Mouse (Mus musculus) forelimb bud, embryonic 11.5 days (tissue): ENCODE data around the gene Gm5591.
"Not testable (repeated sequence)": the region's sequence is repeated elsewhere in the genome, so short reads cannot be mapped to it uniquely, and the experiment has no call there.

Experiments
- DNase-seq: peaks from one replicate; pipeline ENCODE4 v3.0.0-alpha.2; 2012; ENCODE audit warnings: low read depth, low spot score

The Gm5591 gene

DNA sequence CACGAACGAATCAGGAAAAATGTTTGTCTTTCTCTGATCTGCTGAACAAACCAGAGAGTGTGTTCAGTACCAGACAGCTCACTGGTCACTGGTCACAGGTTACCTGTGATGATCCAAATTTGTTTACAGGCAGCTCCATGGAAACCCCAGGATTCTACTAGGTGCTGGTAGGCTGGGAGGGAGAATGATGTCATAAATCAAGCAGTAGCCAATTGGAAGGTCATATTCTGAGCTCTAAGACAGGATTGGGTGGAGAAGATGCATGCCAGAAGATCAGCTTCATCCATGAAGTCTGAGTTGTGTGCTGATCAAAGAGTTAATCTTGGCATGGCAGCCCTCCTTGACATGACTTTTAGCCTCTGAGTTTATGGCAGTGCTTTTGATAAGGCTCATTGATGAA, at the start of gene Gm5591:
Gene Gm5591, minus strand, starts transcription at position 101 of the 400 bp plus-strand sequence.
- DNase-seq: not testable (repeated sequence)

DNA sequence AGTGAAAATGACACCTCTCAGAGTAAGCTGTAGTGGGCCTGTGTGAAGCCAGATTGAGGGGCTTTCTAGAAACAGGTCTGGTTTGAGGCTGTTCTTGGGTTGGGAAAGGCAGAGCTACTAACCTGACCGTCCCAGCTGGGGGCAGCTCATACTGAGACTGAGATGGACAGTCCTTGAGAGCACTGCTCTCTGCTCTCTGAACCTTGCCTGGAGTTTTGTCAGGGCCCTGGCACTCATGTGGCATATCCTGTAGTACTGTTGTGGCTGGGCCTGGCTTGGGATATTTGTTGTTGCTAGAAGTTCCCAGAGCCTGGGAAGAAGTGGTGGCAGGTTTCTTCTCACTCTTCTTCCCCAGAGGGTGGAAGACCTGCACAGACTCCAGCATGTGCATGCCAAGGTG, 39.5 kb downstream of the Gm5591 start:
- not testable (repeated sequence) for DNase-seq
